Mouse (Mus musculus) olfactory bulb, adult 2 months (tissue): Measurements from ENCODE around the gene Rgs3. TPM values are rescaled to one million over a fixed set of nuclear protein-coding genes. Genes with fewer than 3 reads are reported as not detected.

Experiments
- H3K27ac ChIP-seq: fragments of 200-500 bp; 2 replicates; pipeline ENCODE4 v1.5.1; 2012; ENCODE audit warnings: low read depth, low read length; ENCODE audit not compliant: insufficient read depth
- H3K4me1 ChIP-seq: fragments of 200-500 bp; 2 replicates; pipeline ENCODE4 v1.6.1; 2012; ENCODE audit warnings: low read length; ENCODE audit not compliant: control insufficient read depth, insufficient read depth
- H3K4me3 ChIP-seq: fragments of 200-500 bp; 2 replicates; pipeline ENCODE4 v1.5.1; 2012; ENCODE audit warnings: mild to moderate bottlenecking, low read depth, low read length, moderate library complexity; ENCODE audit not compliant: insufficient read depth
- CTCF ChIP-seq: fragments of 200-500 bp; IDR thresholded peaks from 2 replicates; pipeline ENCODE4 v1.5.1; 2012; ENCODE audit warnings: low read depth, mild to moderate bottlenecking, low read length, moderate library complexity; ENCODE audit not compliant: insufficient read depth
- POLR2A ChIP-seq: fragments of 200-500 bp; IDR thresholded peaks from 2 replicates; pipeline ENCODE4 v1.6.1; 2012; ENCODE audit warnings: mild to moderate bottlenecking, low read depth, low read length, moderate library complexity; ENCODE audit not compliant: insufficient read depth
- WGBS: fragments of 180-500 bp; shearing (Covaris S2); methylation state at CpG from one replicate; pipeline ENCODE4 v1.1.7; 2018; 5-methylcytosine and 5-hydroxymethylcytosine counted together
- polyA plus RNA-seq: library from polyadenylated mRNA; stranded (reverse); fragments of >200 nt; gene quantifications from 2 replicates; pipeline ENCODE4 v1.2.4, GENCODE M21; 2012; ENCODE audit warnings: low replicate concordance; ENCODE audit not compliant: missing spikeins, insufficient read depth, insufficient read length

Rgs3 gene
- polyA plus RNA-seq, 1 experiment, result not detected

DNA sequence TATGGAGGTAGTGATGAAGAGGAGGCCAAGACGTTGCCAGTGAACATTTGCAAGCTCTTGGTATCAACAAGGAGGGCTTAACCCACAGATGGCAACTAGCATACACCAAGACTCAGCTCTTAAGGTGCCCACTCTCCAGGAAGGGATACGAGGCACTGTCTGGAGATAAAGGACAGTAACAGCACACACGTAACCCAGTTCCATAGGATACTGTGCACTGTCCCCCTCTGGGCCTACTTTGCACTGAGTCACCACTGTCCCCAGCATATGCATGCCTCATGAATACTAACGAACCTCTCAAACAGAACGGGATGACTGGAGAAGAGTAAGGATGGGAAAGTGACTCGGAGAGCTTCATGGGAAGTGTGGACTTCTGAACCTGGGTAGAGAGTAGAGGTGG, 48.2 kb downstream of the Rgs3 start:
- no peak overlapping the region for H3K4me3 ChIP-seq
- no peak for TF ChIP-seq CTCF
- no peak for TF ChIP-seq POLR2A
- H3K27ac ChIP-seq, result no peak overlapping the region
- WGBS, result 76% methylated on average over 6 of the region's 6 CpGs
- peaks cover 29% of the 10 kb centered on the region for H3K4me1 ChIP-seq

DNA sequence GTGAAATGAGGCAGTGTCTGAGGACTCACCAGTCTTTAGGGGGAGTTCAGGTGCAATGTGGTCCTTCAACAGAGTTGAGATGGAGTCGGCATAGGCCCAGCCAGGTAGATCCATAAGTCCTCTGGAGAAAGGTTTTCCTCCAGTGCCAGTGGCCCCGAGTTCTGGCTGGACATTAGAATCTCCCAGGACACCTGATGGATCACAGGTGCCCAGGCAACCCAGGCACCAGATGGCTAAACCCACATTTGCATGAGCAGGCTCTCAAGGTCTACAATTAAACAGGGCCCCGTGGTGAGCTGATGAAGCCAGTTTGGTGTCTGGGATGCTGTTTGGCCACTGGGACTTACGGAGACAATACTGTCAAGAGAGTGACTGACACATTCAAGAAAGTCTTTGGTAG, 49.7 kb downstream of the Rgs3 start:
- H3K4me3 ChIP-seq, result no peak overlapping the region
- peaks cover 40% of the 10 kb centered on the region for H3K4me1 ChIP-seq
- 91% methylated on average over 4 of the region's 4 CpGs for WGBS
- TF ChIP-seq CTCF, result no peak
- no peak for TF ChIP-seq POLR2A
- no peak overlapping the region for H3K27ac ChIP-seq

DNA sequence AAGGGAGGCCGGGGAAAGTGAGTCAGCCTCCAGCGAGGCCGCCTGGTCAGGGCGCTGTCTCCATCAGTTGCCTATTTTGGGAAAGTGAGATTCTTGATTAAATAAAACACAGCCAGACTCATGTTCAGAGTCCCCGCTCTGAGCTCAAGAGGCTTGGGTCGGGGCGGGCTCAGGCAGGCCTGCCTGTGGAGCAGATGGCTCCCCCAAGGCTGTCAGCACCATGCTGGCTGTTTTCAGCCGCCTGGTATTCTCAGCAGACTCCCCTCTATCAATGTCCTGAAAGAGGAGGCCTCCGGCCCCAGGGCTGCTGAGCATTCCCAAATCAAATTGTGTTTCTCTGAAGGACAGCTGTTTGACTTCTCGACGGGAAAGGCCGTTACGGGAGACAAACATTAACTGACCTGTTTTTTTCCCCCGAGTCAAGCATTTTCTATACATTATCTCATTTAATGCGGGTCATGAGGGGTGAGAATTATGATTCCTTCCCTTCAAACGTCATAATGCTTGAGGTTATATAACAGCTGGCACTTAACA, 50.6 kb downstream of the Rgs3 start:
- 58% methylated on average over 16 of the region's 16 CpGs for WGBS
- Histone ChIP-seq H3K27ac (no peak overlapping the region), H3K4me3 (no peak overlapping the region), H3K4me1 (peaks cover 48% of the 10 kb centered on the region)
- no peak for TF ChIP-seq POLR2A
- TF ChIP-seq CTCF, result no peak

DNA sequence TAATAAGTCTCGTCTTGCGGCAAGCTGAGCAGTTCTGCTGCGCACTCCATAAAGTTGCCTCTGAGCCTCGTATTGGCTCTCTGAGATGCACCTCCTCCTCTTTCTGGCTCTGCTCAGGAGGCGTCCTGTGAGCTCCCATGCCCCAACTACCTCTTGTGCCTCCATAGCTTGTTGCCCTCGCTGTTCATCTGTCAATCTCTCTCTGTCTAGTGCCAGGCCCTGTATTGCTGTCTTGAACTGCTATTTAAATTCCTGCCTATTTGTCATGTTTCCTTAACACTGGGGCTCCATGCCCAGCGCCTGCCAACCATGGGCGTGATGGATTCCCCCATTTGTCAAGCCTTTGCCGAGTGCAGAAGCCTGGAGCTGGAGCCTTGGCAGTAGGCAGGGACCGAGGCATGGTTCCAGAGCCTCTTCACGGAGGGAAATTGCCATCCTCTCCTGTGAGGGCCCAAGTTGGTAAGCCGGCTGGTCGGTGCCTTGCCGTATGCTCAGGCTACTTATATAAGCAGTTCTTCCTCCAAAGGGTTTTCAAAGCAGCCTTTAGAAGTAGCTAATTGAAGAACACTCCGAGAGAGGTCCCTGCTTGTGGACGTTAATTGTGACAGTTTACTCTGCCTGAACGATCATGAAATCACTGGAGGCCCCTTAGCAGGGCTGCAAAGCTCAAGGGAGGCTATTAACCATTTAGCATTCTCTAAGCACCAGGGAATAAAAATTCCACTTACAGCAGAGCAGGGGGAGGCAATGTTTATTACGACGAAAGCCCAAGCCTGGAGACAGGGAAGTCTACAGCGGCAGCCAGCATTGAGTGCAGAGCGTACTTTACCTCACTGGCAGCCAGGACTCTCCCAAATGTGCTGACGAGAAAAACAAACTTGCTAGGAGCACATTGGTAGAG, 53.2 kb downstream of the Rgs3 start:
- no peak for TF ChIP-seq POLR2A
- TF ChIP-seq CTCF, result no peak
- no peak overlapping the region for H3K4me3 ChIP-seq
- WGBS, result 36% methylated on average over 22 of the region's 22 CpGs
- H3K27ac ChIP-seq, result peak overlapping the region; percentile 59
- H3K4me1 ChIP-seq, result peaks cover 50% of the 10 kb centered on the region

DNA sequence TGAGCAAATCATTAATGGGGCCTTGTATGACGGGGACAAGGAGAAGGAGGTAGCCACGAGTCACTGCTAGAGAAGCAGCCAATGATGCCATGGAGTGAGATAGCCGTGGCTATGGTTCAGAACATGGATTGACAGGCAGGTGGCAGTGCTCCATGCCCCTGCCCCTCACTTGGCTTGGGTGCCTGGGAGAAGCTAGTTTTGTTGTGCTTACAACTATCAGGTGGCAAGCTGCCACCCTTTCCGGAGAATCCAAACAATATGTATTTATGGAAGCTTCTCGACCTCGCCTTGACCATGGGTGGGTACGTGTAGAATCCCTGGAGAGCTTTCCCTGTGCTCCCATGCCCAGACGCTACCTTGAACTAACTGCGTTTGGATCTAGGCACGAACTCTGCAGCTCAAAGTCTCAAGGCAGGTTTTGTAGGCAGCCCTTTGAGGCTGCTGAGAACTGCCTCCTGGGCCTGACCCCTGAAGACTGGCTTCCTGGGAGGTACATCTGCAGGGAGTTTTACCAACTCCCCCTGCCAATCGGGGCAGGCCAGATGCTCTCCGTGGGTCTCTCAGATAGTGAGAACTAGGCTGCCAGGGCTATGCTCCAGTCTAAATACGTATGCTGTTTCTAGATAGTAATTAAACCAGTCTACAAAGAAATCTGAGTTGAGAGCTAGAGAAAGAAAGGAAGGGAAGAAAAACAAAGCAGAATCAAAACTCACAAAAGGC, 54.2 kb downstream of the Rgs3 start:
- Histone ChIP-seq H3K27ac (peak overlapping the region; percentile 59), H3K4me1 (peaks cover 56% of the 10 kb centered on the region), H3K4me3 (no peak overlapping the region)
- TF ChIP-seq POLR2A, result no peak
- TF ChIP-seq CTCF, result no peak
- WGBS, result 23% methylated on average over 13 of the region's 13 CpGs

DNA sequence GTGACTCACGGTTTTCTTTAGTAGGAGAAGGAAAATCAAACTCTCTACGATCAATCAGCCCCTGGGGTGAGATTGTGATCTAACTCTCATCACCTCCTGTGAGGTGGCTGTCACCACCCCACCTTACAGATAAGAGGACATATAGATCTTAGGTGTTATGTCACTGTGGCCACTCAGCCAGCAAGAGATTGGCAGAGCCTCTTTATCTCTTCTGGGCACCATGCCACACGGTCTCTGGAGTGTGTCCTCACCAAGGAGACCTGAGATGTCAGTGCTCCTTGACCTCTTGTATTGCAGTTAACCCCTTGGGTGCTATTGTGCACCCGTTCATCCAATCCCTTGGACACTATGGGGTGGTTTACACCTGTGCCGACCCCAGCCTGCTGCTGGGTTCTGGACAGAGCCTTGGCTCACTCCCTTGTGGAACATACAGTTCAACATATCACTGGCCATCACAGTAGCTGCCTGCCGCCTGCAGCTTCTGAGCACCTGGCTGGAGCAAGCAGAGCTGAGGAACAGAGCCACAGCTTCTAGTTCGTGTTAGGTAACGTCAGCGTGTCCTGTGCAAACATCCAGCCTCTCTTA, 58.3 kb downstream of the Rgs3 start:
- 91% methylated on average over 9 of the region's 9 CpGs for WGBS
- no peak for TF ChIP-seq CTCF
- TF ChIP-seq POLR2A, result no peak
- Histone ChIP-seq H3K4me3 (no peak overlapping the region), H3K4me1 (peaks cover 41% of the 10 kb centered on the region), H3K27ac (no peak overlapping the region)

DNA sequence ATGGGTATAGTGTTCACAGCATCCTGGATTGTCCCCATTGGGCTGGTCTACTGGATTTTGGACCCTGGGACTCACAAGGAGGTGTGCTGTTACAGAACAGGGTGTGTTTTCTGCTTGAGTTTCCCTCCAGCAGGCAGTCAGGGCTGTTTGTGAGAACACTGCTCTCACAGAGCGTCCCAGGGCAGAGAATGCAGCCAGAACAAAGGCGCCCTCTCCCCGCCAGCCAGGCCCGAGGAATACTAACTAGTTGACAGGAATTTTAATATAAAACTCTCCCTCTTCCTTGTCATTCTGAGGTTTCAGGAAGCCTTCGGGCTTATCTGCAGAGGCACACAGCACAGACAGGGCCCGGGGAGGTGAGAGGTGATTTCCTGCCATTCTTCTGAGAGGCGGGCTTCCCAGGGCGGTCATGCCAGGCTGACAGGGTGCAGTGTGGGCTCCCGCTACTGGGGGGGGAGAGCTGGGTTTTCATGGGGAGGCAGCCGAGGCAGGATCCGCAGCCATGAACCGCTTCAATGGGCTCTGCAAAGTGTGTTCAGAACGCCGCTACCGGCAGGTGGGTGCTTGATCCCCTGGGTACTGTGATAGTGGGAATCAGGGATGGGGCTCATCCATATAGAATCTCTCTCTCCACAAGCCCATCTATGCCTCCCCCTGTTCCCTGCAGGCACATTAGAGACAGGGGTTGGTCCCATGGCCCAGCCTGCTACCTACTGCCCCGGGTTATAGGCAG, 59.8 kb downstream of the Rgs3 start:
- WGBS, result 69% methylated on average over 16 of the region's 16 CpGs
- Histone ChIP-seq H3K4me1 (peaks cover 37% of the 10 kb centered on the region), H3K27ac (peak overlapping the region; percentile 43), H3K4me3 (peak overlapping the region; percentile 19)
- TF ChIP-seq POLR2A (no peak), CTCF (no peak)

DNA sequence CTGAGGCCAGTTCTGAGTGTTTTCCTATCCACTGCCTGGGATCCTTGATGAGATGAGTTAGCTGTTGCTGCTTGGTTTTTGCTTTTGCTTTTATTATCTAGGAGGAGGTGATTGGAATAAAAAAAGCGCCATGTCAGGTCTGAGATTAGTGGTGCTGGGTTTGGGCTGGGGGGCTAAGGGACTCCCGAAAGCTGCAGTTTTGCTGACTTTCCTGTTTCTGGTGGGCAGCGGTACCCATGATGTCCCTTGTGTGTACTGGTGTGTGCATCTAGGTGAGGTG, 60.3 kb downstream of the Rgs3 start:
- peaks cover 36% of the 10 kb centered on the region for H3K4me1 ChIP-seq
- H3K4me3 ChIP-seq, result peak overlapping the region; percentile 19
- no peak for TF ChIP-seq CTCF
- TF ChIP-seq POLR2A, result no peak
- peak overlapping the region; percentile 43 for H3K27ac ChIP-seq
- 83% methylated on average over 3 of the region's 3 CpGs for WGBS

DNA sequence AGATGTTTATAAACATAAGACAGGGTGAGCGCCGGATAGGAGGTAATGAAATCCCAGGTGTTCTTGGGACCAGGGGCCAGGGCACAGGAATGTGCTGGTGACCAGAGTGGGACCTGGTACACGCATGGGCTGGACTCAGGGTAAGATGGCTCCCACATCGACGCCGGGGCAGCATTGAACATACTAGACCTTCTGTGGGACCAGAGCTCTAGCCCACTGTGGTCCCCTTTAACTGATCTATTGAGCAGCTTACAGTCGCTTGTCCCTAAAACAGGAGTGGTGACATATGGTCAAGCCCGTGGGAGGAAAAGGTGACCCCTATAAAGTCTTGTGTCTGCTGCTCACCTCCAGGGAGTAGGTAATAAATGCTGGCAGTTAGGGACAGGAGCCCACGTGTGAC, 61.5 kb downstream of the Rgs3 start:
- Histone ChIP-seq H3K4me1 (peaks cover 37% of the 10 kb centered on the region), H3K27ac (no peak overlapping the region), H3K4me3 (no peak overlapping the region)
- WGBS, result 93% methylated on average over 9 of the region's 9 CpGs
- TF ChIP-seq CTCF, result no peak
- no peak for TF ChIP-seq POLR2A
